Mouse (Mus musculus) liver, postnatal 0 days (tissue): ENCODE data around the gene Fam81b. TPM values are rescaled to one million over a fixed set of nuclear protein-coding genes. Genes with fewer than 3 reads are reported as not detected.
"Not testable (repeated sequence)": the region's sequence is repeated elsewhere in the genome, so short reads cannot be mapped to it uniquely, and the experiment has no call there.

ENCODE experiments used
- ATAC-seq: fragments of 200-750 bp; cut with Nextera tagmentation; 2 replicates; pipeline ENCODE4 v1.8.0; 2017; ENCODE audit warnings: mild to moderate bottlenecking, moderate library complexity
- DNase-seq: peaks from one replicate; pipeline ENCODE4 v3.0.0-alpha.2; 2016
- H3K27ac ChIP-seq: fragments of 300-500 bp; sonication (generic); 2 replicates; pipeline ENCODE4 v1.5.1; 2014; ENCODE audit warnings: antibody characterized with exemption, moderate library complexity, mild to moderate bottlenecking, low read depth
- H3K27me3 ChIP-seq: fragments of 300-500 bp; sonication (generic); 2 replicates; pipeline ENCODE4 v1.6.1; 2014; ENCODE audit warnings: low read length, control low read depth, mixed read lengths; ENCODE audit not compliant: insufficient read depth
- H3K36me3 ChIP-seq: fragments of 300-500 bp; sonication (generic); replicated peaks from 2 replicates; pipeline ENCODE4 v1.6.1; 2014; ENCODE audit warnings: mild to moderate bottlenecking, control low read depth, low read length, moderate library complexity, mixed read lengths; ENCODE audit not compliant: insufficient read depth
- H3K4me1 ChIP-seq: fragments of 300-500 bp; sonication (generic); 2 replicates; pipeline ENCODE4 v1.6.1; 2014; ENCODE audit warnings: antibody characterized with exemption, mild to moderate bottlenecking, control low read depth; ENCODE audit not compliant: insufficient read depth
- H3K4me2 ChIP-seq: fragments of 300-500 bp; sonication (generic); 2 replicates; pipeline ENCODE4 v1.6.1; 2014; ENCODE audit warnings: low read depth, mild to moderate bottlenecking, low read length, moderate library complexity, mixed read lengths
- H3K4me3 ChIP-seq: fragments of 300-500 bp; sonication (generic); 2 replicates; pipeline ENCODE4 v1.5.1; 2014; ENCODE audit warnings: low read depth, low read length
- H3K9ac ChIP-seq: fragments of 300-500 bp; sonication (generic); replicated peaks from 2 replicates; pipeline ENCODE4 v1.6.1; 2014; ENCODE audit warnings: mild to moderate bottlenecking, moderate library complexity
- H3K9me3 ChIP-seq: fragments of 300-500 bp; sonication (generic); 2 replicates; pipeline ENCODE4 v1.6.1; 2016; ENCODE audit warnings: mild to moderate bottlenecking, control low read depth, low read length, mixed read lengths
- CTCF ChIP-seq: sonication (generic); IDR thresholded peaks from 2 replicates; pipeline ENCODE4 v1.5.1; 2016; ENCODE audit warnings: antibody characterized with exemption, low read depth
- EP300 ChIP-seq: IDR thresholded peaks from 2 replicates; pipeline ENCODE4 v1.6.1; 2016; ENCODE audit warnings: antibody characterized with exemption, low read depth, mild to moderate bottlenecking
- WGBS: fragments of 180-500 bp; shearing (Covaris S2); extraction: QIAGEN DNeasy Blood & Tissue Kit; methylation state at CpG from one replicate; pipeline ENCODE4 v1.1.7; 2014; ENCODE audit not compliant: insufficient replicate concordance; 5-methylcytosine and 5-hydroxymethylcytosine counted together
- polyA plus RNA-seq: library from polyadenylated mRNA; unstranded; fragments of >200 nt; fragmentation: Nextera tagmentation; extraction: Ambion mirVana; gene quantifications from 2 replicates; pipeline ENCODE4 v1.2.1, GENCODE M21; 2015

Fam81b gene
- not detected in 2 replicates for polyA plus RNA-seq

DNA sequence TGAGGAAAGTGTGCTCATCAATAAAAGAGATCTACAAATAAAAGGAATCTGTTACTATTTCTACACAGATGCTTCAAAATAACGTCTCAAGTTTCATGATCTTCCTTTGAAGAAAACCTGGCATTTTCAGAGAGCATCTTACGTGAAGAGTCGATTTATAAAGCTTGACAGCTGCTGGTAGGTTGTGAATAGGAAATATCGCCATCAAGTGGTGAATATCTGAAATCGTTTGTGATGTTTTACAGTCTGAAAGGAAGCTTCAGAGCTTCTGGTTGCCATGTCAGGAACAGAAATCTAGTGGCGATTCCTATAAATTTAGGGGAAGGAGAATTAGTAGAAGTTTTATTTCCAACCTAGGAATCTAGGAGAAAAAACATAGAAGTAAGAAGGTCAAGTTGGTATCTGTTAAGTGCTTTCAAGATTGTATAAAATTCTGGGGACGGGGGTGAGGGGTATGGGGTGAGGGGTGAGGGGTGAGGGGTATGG, at the start of gene Fam81b:
Gene Fam81b, minus strand, starts transcription at position 436 of the 486 bp plus-strand sequence.
- no peak within 1 kb of the TSS for H3K4me3 ChIP-seq
- no peak for TF ChIP-seq EP300
- TF ChIP-seq CTCF, result peak; percentile 51
- H3K27ac ChIP-seq, result no peak within 1 kb of the TSS
- H3K4me1 ChIP-seq, result no peaks in the 10 kb centered on the region
- DNase-seq (no peak), ATAC-seq (no peak)
- no peaks in the 10 kb centered on the region for H3K36me3 ChIP-seq
- no peak within 1 kb of the TSS for H3K9ac ChIP-seq
- no peaks in the 10 kb centered on the region for H3K27me3 ChIP-seq
- H3K4me2 ChIP-seq, result no peak within 1 kb of the TSS
- WGBS, result 25% methylated on average over 7 of the region's 7 CpGs
- H3K9me3 ChIP-seq, result no peaks in the 10 kb centered on the region

DNA sequence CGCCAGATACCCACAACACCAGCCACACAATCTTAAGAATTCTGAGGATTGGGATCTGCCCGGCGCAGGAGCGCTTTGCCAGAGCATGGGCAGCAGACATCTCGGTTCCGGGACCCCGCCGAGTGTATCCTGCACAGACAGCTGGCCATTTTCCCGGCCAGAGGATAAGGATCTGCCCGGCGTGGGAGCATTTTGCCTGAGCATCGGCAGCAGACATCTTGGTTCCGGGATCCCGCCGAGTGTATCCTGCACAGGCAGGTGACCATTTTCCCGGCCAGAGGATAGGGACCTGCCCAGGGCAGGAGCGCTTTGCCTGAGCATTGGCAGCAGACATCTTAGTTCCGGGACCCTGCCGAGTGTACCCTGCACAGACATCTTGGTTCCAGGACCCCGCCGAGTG, 41.1 kb upstream of the Fam81b start:
- 66% methylated on average over 17 of the region's 21 CpGs for WGBS

DNA sequence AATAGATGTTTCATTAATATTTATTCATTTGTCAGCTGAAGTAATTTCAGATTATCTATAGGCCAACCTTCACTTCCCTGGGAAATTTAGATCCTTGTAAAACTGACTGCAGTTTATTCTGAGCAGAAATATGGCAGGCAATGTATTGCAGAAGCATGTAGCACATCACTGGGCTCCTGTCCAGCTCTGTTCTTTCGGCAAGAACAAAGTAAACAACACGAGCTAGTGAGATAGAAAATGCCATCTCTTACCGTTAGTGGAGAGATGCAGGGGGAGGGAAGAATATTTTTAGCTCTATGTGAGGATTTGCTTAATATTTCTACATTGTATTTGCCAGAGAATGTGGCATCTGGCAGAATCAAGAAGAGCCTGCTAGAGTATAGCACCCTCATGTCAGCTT, 13.8 kb upstream of the Fam81b start:
- DNase-seq (no peak), ATAC-seq (no peak)
- Histone ChIP-seq H3K9ac (no peak overlapping the region), H3K36me3 (no peaks in the 10 kb centered on the region), H3K27ac (no peak overlapping the region), H3K4me2 (no peak overlapping the region), H3K4me1 (no peaks in the 10 kb centered on the region), H3K27me3 (no peaks in the 10 kb centered on the region), H3K4me3 (no peak overlapping the region), H3K9me3 (no peaks in the 10 kb centered on the region)
- TF ChIP-seq EP300 (no peak), CTCF (no peak)
- 51% methylated on average over 3 of the region's 3 CpGs for WGBS

More for the DNA sequence above, 41.1 kb upstream of the Fam81b start:
- not testable (repeated sequence) for H3K9ac ChIP-seq, H3K27ac ChIP-seq, H3K9me3 ChIP-seq, DNase-seq, H3K36me3 ChIP-seq, H3K4me3 ChIP-seq, H3K27me3 ChIP-seq, H3K4me1 ChIP-seq, ATAC-seq, H3K4me2 ChIP-seq

DNA sequence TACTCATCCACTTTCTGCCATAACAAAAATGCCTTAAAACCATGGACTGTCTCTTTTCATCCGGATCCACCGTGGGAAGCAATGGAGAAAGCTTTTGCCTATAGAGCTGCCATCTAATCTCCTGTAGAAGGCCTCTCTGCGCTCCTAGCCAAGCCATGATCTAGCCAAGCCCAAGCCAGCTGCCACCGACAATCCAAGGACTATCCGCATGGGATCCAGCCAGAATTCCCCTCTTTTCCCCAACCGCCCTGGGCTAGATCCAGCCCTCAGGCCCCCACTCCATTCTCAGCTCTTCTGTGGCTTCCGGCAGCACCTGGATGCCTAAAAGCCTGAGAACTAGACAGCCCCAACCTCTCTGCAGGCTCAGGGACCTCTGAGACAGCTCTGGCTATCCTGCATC, 6.7 kb upstream of the Fam81b start:
- Histone ChIP-seq H3K9me3 (no peaks in the 10 kb centered on the region), H3K27ac (no peak overlapping the region), H3K4me3 (no peak overlapping the region), H3K4me2 (no peak overlapping the region), H3K9ac (no peak overlapping the region), H3K4me1 (no peaks in the 10 kb centered on the region), H3K36me3 (no peaks in the 10 kb centered on the region), H3K27me3 (no peaks in the 10 kb centered on the region)
- ATAC-seq (no peak), DNase-seq (no peak)
- TF ChIP-seq CTCF (no peak), EP300 (no peak)
- WGBS, result 80% methylated on average over 7 of the region's 7 CpGs

DNA sequence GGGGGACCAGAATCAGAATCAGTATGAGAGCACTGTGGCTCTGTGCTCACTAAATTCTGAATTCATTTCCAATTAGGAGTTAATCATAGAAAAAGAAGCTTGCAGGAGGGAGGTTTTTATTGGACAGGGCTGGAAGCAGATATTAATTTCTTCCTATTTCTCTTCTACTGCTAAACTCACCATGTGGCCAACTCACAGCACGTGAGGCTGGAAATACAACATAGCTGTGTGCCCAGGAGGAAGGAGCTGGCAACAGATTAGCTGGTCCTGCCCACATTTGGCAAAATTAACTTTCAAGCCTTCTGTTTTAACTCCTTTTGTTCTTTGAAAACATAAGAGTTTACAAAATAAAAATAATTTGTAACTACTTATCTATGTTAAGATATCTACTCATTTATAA, 3.9 kb upstream of the Fam81b start:
- H3K27ac ChIP-seq, result no peak overlapping the region
- H3K4me2 ChIP-seq, result no peak overlapping the region
- no peak overlapping the region for H3K4me3 ChIP-seq
- no peak for TF ChIP-seq EP300
- no peaks in the 10 kb centered on the region for H3K9me3 ChIP-seq
- ATAC-seq, result no peak
- H3K27me3 ChIP-seq, result no peaks in the 10 kb centered on the region
- no peak overlapping the region for H3K9ac ChIP-seq
- no peaks in the 10 kb centered on the region for H3K4me1 ChIP-seq
- DNase-seq, result no peak
- H3K36me3 ChIP-seq, result no peaks in the 10 kb centered on the region
- 66% methylated on average over 1 of the region's 1 CpGs for WGBS

DNA sequence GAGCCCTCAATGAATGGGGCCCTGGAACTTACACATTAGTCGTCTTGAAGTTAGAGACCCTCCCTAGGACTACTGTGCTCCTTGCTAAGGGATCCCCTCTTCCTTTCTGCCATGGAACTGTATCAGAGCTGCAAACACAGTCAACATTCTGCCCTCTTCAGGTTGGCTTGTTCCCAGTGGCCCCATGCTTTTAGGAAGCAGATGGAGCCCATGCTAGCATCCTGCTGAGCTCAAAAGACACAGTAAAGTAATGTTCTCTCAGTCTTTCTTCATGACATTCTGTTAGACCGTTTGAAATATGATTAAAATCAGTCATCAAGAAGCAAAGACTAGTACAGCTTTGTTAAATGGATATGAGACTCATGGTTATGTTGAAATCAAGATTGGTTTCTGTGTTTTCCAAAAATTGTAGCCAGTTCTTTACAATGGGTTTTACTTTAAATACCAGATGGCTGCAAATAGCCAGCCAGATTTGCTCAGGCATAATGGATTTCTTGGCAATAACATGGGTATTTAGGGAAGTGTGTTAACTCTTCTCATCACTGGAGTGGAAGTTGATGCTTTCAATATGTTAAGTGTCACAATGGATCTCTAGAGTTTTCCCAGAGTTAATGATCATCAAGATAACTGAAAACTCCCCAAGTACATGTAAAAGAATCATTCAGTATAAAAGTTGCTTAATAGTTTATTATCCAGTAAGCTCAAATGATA, 938 bp upstream of the Fam81b start:
- H3K4me3 ChIP-seq, result no peak overlapping the region
- H3K36me3 ChIP-seq, result no peaks in the 10 kb centered on the region
- no peaks in the 10 kb centered on the region for H3K9me3 ChIP-seq
- ATAC-seq (no peak), DNase-seq (no peak)
- WGBS, result 43% methylated on average over 2 of the region's 2 CpGs
- no peak for TF ChIP-seq EP300
- TF ChIP-seq CTCF, result no peak
- H3K27me3 ChIP-seq, result no peaks in the 10 kb centered on the region
- H3K4me2 ChIP-seq, result no peak overlapping the region
- no peaks in the 10 kb centered on the region for H3K4me1 ChIP-seq
- H3K27ac ChIP-seq, result no peak overlapping the region
- H3K9ac ChIP-seq, result no peak overlapping the region
